Mouse (Mus musculus): ENCODE measurements around the gene Atrnl1.

Atrnl1 gene

GRCm38 (mm10) chr19:57610058-57610475, 767 bp upstream of the Atrnl1 start:
- peak; percentile 66 for DNase-seq (ENCODE audit: low spot score)

GRCm38 (mm10) chr19:57611291-57612178, 701 bp downstream of the Atrnl1 start:
- DNase-seq (ENCODE audit: low spot score) = peak; percentile 79

- no peak for DNase-seq (ENCODE audit: low spot score)
Observed at GRCm38 (mm10) chr19:57612179-57612472, 1.3 kb downstream of the Atrnl1 start.

- no peak for DNase-seq (ENCODE audit: low spot score)
Observed at GRCm38 (mm10) chr19:57615972-57616621, 5.3 kb downstream of the Atrnl1 start.

DNA sequence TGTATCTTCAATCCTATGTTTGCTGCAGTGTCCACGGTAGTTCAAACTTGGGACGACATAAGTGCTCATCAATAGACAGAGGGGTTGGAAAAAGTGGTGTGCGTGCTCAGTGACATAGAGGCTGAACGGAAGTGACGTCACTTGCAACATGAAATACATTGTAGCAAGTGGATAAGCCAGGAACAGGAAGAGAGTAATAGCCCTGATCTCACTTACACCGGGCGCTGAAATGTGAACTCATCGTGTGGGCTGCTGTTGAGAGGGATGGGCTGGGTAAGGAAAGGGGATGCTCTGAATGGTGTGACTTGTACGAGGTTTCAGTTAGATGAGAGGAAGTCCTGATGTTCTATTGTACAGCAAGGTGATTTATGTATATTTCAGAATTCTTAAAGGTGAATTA, 8.3 kb downstream of the Atrnl1 start:
- no peak for DNase-seq (ENCODE audit: low spot score)

DNA sequence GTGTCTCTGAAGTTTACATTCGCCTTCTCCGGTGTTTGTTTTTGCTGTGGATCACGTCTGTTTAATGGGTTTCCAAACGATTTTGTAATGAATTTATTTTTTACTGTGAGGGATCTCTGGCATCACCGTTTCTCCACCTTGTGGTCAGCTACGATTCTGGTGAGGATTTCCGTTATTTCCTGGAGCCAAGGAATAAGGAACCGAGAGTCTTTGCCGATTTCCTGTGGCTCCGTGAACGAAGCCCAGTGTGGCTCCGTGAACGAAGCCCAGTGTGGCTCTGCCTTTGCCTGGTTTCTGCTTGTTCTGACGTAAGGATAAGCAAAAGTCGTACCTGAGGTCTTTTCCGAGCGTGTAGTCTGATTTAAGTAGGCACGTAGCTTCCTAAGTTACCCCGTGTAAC, 11.0 kb downstream of the Atrnl1 start:
- DNase-seq (ENCODE audit: low spot score) = no peak

DNA sequence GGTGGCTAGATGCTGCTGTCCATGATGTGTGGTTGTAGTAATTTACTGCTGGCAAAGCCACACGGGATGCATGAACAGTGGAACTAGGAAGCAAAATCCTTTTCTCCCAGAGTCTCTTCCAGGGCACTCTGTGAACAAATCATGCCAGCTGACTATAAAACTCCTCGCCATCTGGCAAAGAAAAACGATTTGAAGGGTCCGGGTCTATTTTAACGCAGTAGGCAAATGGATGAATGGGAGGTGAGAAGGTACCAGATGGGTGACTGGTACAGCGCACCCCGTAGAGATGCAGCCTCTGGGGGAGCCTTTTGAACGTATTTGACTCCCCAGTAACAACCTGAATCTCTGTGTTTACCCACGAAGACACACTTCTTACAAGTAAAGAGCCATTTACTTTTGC, 14.9 kb downstream of the Atrnl1 start:
- no peak for DNase-seq (ENCODE audit: low spot score)

DNA sequence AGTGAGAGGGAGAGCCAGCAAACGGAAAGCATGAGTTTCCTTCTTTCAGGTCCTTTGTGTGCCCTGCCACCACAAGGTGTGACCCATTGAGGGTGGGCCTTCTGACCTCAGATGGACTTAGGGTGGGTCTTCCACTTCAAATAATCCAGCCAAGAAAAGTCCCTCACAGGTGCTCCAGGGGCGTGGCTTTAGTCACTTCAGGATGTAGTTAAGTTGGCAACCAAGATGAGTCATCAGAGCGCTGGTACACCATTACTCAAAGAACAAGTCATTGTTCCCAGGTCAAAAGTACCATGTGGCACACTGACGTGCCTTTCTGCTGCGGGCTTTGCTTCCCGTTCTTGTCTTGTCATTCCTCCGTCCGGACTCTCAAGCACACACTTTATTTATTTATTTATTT, 16.4 kb downstream of the Atrnl1 start:
- DNase-seq (ENCODE audit: low spot score) = no peak

- DNase-seq (ENCODE audit: low spot score) = peak; percentile 55
Observed at GRCm38 (mm10) chr19:57642536-57642935, 31.7 kb downstream of the Atrnl1 start.

DNA sequence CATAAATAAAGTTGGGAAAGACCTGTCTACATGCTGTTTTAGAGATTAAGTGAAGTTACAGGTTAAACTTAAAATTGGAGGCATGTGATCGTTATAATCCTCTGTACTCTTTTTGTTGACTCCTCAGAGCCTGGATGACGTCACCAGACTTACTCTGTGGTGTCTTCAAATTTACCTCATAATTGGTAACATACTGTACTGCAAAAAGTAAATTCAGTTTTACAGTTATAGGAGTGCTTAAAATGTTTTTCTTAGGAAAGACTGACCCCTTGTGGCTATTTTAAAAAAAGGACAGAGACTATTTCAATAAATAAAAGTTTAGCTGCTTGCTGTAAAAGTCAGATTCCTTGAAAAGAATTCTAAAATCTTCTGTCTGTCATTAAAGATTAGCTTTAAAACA, 32.1 kb downstream of the Atrnl1 start:
- DNase-seq (ENCODE audit: low spot score) = no peak

GRCm38 (mm10) chr19:57648202-57648943, 37.5 kb downstream of the Atrnl1 start:
- no peak for DNase-seq (ENCODE audit: low spot score)

DNA sequence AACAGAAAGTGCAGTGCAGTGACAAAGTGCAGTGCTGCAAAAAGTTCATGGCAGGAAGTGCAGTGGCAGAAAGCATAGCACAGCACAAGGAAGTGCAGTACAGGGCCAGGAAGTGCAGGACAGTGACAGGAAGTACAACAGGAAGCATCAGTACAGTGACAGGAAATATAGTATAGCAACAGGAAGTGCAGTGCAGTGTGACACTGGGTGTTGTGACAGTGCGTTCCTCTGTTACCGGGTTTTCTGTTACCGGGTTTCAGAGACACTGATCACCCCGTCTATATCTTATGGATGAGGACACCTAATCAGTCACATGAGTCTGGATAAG, 38.1 kb downstream of the Atrnl1 start:
- no peak for DNase-seq (ENCODE audit: low spot score)

DNA sequence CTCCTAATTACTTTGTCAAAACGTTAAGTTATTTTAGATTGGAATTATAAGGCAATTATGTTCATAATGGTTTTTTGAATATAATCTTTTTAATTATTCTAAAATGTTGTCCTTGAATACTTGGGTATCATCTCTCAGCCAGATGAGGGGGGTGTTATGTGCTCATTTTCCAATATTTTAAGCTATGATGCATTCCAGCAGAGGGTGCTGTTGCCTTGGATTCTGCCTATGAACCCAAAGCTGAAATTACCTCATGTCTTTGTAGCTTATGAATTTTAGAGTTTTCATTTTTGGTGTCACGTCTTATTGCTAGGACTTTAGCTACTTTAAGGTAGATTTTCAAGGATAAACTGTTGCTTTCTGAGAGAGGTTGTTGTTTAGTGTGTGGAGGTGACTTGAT, 44.2 kb downstream of the Atrnl1 start:
- peak; percentile 77 for DNase-seq (ENCODE audit: low spot score)

DNA sequence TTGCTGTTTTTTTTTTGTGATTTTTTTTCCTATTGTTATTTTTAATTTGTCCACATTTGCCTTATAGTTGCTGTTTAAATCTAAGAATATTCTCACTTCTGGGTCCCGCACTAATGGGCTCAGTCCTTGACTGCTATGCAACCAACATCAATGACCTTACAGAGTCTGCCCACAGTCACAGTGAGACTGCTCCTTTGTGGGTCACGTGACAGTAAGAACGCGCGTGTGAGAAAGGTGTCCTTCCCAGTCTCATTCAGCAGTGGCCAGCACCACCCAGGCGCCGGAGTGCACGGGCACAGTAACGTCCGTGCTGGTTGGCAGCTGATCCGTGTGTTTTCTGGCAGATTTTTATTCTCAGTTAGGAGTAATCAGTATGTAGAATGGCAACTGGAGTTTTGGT, 44.7 kb downstream of the Atrnl1 start:
- DNase-seq (ENCODE audit: low spot score) = no peak

DNA sequence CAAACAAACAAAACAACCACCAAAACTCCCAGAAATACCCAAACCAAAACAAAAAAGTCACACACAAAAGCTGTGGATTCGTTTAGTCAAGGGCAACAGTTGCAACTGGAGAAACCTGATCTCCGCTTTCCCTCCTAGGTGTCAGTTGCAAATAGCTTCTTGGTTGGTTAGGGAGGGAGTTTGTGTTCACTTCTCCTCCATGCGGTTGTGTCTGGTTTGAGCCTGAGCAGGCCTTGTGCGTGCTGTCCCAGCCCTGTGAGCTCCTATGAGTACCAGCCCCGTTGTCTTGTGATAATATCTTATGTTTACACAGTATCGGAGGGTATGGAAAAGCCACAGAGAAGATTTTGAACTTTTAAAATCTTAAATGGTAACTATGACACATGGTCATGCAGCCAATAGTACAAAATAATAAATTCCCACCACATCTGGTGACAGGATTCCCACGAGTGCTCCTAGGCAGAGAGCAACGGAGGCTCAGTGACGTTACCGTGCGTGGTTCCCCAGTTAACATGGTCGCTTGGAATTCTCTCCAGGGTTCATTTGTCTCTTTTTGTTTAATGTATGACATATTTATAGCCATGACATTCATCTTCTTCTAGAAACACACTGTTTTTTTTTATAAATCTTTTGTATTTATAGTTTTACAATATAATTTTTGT, 46.7 kb downstream of the Atrnl1 start:
- no peak for DNase-seq (ENCODE audit: low spot score)

- no peak for DNase-seq (ENCODE audit: low spot score)
Observed at GRCm38 (mm10) chr19:57658111-57659091, 47.6 kb downstream of the Atrnl1 start.

DNA sequence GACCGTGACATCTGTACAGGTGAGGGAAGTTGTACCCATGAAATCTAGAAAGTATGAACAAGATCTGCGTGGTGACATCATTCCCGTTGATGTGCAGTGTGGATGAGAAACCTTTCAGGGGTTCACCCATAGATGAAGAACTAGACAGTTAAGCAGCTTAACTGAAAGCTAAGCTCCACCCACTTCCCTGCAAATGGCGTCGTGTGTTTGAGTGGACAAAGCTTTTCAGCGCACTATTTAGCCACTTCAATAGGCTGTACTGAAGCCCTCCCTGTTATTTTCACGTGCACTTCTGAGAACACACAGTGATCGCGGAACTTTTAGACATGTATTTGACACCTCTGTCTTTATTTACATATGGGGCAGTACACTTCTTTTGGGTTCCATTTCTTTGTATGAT, 56.2 kb downstream of the Atrnl1 start:
- no peak for DNase-seq (ENCODE audit: low spot score)

GRCm38 (mm10) chr19:57667946-57668345, 57.1 kb downstream of the Atrnl1 start:
- DNase-seq (ENCODE audit: low spot score) = no peak

DNA sequence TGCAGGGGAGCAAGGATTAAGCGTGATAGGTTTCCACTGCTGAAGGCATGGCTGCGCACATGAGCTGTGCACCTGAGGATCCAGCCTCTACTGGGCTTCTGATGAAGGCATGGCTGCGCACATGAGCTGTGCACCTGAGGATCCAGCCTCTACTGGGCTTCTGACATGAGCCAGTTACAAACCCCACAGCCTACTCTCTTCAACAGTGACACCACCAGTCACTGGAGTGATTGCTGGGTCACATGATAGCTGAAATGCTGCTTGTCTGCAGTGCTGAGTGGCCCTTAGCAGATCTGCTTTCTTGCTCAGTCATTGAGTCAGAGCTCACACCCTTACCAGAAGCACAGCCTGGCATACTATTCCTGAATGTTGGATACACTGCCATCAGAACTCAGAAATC, 68.6 kb downstream of the Atrnl1 start:
- no peak for DNase-seq (ENCODE audit: low spot score)

- DNase-seq (ENCODE audit: low spot score) = no peak
Observed at GRCm38 (mm10) chr19:57686596-57686995, 75.8 kb downstream of the Atrnl1 start.

- no peak for DNase-seq (ENCODE audit: low spot score)
Observed at GRCm38 (mm10) chr19:57692566-57692965, 81.7 kb downstream of the Atrnl1 start.

Measured in testis, postnatal 10 days (tissue).